Mouse (Mus musculus) embryonic stem cell, embryonic (primary cell): ENCODE results near the gene Tm7sf2.

Source experiments
- CTCF ChIA-PET, 4 experiments: fragments of 300-600 bp in 2 of 4; fragments of 350-600 bp in 2 of 4; sonication (Branson Sonifier 250); formaldehyde crosslinking; loops; one replicate each; lab custom pipeline; 2022; ENCODE audit warnings: inconsistent platforms in 2 of 4; lab: Charles Lee
- POLR2A ChIA-PET, 4 experiments: fragments of 300-600 bp in 2 of 4; fragments of 350-600 bp in 2 of 4; sonication (Branson Sonifier 250); formaldehyde crosslinking; loops; one replicate each; lab custom pipeline; 2022; ENCODE audit warnings: antibody characterized with exemption in 4 of 4, inconsistent platforms in 1 of 4; lab: Charles Lee

Tm7sf2 gene

DNA sequence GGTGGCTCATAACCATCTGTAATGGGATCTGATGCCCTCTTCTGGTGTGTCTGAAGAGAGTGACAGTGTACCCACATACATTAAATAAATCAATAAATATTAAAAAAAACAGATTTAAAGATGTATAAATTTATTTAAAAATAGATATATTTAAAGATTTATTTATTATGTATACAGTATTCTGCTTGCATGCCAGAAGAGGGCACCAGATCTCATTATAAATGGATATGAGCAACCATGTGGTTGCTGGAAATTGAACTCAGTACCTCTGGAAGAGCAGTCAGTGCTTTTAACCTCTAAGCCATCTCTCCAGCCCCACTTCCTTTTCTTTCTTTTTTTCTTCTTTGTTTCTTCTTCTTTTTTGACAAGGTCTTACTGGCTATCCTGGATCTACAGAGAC, 28.2 kb downstream of the Tm7sf2 start:
- ChIA-PET POLR2A (interaction anchor here in 1 of 4 experiments (0.7 to 47.9 kb wide), 3 partner anchors 13 to 69 kb away, joined by 3 to 1520 read pairs (median 11); partner anchors contain the start of genes AC131692.1, Cdca5, Fau and Gm28374), CTCF (interaction anchor here in 1 of 4 experiments (0.6 kb wide), 1 partner anchor 529 kb away, joined by 4 read pairs; no protein-coding TSS in a partner anchor)

DNA sequence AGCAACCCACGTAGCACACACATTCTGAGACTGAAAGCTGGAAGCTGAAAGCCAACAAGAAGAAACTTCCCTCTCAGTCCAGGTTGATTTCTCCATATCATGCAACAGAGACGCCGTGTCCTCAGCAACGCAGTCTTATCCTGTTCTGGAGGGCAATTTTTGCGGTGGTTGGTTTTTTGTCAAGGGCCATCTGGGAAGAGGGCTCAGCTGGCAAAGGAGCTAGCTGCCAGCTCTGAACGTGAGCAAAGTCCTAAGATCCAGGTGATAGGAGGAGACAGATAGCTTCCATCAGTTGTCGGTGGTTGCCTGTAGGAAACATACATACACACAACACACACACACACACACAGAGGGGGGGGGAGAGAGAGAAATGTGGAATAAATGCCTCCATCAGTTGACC, 29.8 kb downstream of the Tm7sf2 start:
- ChIA-PET CTCF (interaction anchor here (0.6 to 2.8 kb wide), 8 partner anchors 8 to 564 kb away, joined by 3 to 12 read pairs (median 4); partner anchors contain the start of gene Syvn1 (in 1 of the 4)), POLR2A (interaction anchor here (0.5 to 47.9 kb wide), 13 partner anchors 8 to 1231 kb away, joined by 3 to 1520 read pairs (median 4); partner anchors contain the start of genes Mrpl49 (in 2 of the 4), AC131692.1 (in 1 of the 4), Capn1 (in 1 of the 4) and Cdca5 (in 1 of the 4))

DNA sequence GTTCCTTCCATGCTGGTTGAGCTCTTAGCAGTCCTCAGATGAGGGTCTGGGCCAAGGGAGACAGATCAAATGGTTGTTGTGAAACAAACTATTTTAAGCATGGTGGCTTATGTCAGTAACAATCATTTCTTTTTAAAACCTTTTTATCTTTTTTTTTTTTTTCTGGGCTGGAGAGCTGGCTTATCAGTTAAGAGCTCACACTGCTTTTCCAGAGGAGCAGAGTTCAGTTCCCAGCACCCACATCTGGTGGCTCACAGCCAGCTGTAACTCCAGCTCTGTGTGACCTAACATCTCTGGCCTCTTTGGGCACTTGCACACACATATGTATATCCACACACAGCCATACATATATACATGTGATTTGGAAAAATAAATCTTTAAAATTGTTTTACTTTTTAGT, 30.5 kb downstream of the Tm7sf2 start:
- ChIA-PET POLR2A (interaction anchor here (0.6 to 47.9 kb wide), 15 partner anchors 8 to 1256 kb away, joined by 3 to 1520 read pairs (median 4); partner anchors contain the start of genes AC131692.1 (in 1 of the 4), Capn1 (in 1 of the 4), Cdca5 (in 1 of the 4) and Fau (in 1 of the 4)), CTCF (interaction anchor here (0.6 to 2.8 kb wide), 13 partner anchors 8 to 565 kb away, joined by 3 to 12 read pairs (median 4); partner anchors contain the start of gene Syvn1 (in 1 of the 4))

DNA sequence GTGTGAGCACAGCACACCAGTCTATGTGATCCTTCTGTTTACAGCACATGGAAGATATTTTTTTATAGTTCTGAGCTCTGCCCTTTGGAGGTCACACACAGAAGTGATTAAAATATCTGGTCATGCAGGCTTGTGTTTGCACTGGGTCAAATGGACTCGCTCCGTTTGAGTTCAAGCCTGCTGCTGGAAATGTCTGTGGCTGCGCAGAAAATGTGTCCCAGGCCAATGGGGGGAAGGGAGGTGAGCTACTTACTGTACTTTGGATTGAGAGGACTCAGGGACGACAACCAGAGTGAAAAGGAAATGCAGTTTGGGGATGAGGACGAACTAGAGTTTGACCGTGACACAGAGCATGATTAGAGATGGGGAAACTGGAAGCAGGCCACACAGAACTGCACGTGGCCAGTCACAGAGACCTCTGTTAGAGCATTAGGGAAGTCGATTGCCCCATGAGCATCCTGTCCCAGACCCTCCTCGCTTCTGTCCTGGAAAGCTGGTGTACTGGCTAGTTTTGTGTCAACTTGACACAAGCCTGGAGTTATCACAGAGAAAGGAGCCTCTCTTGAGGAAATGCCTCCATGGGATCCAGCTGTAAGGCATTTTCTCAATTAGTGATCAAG, 32.1 kb downstream of the Tm7sf2 start:
- POLR2A ChIA-PET: interaction anchor here in 3 of 4 experiments (0.6 to 47.9 kb wide), 13 partner anchors 10 to 171 kb away, joined by 3 to 1520 read pairs (median 4); partner anchors contain the start of genes Syvn1 (in 3 of the 3), Znhit2 (in 2 of the 3), AC131692.1 (in 1 of the 3) and Capn1 (in 1 of the 3)
- CTCF ChIA-PET: interaction anchor here in 3 of 4 experiments (0.7 to 2.8 kb wide), 4 partner anchors 20 to 249 kb away, joined by 4 to 12 read pairs (median 5); partner anchors contain the start of gene Capn1 (in 1 of the 3)

DNA sequence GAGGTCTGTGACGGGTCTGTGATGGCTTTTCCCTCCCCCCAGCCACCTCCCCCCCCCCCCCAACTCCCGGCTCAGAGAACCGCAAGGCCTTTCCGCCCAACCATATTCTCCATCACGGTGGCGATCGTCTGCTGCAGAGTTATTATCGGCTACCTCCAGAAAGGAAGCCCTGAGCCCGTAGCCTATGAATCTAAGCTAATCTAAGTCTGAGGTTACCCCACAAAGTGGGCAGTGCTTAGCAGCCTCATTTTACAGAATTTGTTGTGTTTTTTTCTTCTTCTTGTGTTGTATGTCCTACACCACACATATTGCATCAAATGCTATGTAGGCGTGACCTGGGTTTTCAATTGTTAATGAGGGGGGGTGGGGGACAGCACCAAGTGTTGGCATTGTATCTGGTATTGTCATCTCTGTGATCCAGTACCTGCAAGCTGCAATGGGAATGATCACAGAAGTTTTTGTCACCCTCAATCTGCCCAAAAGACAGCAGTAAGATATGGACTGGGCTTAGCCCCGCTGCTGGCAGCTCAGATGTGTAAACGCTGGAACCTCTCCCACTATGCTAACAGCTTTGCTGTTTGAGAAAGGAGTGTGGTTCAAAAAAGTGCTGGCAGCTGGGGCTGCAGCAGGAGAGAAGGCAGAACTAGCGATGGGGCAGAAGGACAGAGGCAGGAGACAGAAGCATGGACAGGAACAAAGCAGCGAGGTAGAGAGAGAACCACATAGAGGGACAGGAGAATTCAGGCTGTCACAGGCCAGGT, 37.5 kb downstream of the Tm7sf2 start:
- ChIA-PET POLR2A (interaction anchor here in 3 of 4 experiments (0.5 to 3.2 kb wide), 28 partner anchors 7 to 343 kb away, joined by 3 to 37 read pairs (median 6); partner anchors contain the start of genes Capn1 (in 3 of the 3), Cdca5 (in 2 of the 3), Syvn1 (in 2 of the 3) and Zfpl1 (in 2 of the 3)), CTCF (interaction anchor here in 2 of 4 experiments (0.5 to 2.2 kb wide), 9 partner anchors 12 to 365 kb away, joined by 3 to 15 read pairs (median 7); partner anchors contain the start of gene Capn1 (in 1 of the 2))

DNA sequence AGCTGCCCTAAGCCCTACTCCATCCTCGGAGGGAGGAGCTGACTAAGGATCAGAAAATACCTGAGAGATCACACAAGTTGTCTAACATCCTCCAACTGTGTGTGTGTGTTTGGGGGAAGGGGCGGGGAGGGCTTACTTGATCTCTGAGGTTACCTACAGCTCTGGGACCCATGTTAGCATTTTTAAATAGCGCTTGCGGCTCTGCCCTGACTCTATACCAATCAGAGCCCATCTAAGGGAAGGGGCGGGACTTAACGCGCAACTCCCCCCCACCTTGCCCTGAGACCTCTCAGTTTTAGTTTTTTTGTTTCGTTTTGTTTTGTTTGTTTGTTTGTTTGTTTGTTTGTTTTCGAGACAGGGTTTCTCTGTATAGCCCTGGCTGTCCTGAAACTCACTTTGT, 38.7 kb downstream of the Tm7sf2 start:
- POLR2A ChIA-PET: interaction anchor here (0.6 to 3.2 kb wide), 35 partner anchors 8 to 1239 kb away, joined by 3 to 37 read pairs (median 3); partner anchors contain the start of genes Capn1 (in 3 of the 4), Cdca5 (in 2 of the 4), Snx15 (in 2 of the 4) and Syvn1 (in 2 of the 4)

DNA sequence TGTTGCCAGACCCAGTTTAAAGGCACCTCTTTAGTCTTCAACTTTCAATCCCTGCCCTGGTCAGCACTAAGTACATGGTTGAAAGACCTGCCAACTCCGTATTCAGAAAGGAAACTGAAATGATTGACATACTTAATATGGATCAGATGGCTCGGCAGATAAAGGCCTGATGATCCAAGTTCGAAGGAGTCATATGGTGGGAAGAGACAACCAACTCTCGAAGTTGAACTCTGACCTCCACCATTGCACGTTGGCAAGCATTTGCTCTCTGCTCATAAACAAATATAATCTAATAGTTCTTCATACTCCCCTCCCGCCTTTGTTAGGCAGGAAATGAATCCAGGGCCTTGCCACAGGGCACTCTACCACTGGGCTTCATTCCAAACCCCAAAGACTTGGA, 39.2 kb downstream of the Tm7sf2 start:
- ChIA-PET CTCF (interaction anchor here (0.6 to 2.2 kb wide), 11 partner anchors 11 to 1089 kb away, joined by 3 to 7 read pairs (median 5); partner anchors contain the start of genes Snx15 (in 1 of the 4) and Syvn1 (in 1 of the 4)), POLR2A (interaction anchor here in 3 of 4 experiments (0.6 to 3.2 kb wide), 20 partner anchors 9 to 1239 kb away, joined by 3 to 37 read pairs (median 4); partner anchors contain the start of genes Capn1 (in 3 of the 3), Cdca5 (in 2 of the 3), Zfpl1 (in 2 of the 3) and Znhit2 (in 2 of the 3))

More for the DNA sequence above, 38.7 kb downstream of the Tm7sf2 start:
- CTCF ChIA-PET: interaction anchor here (0.6 to 2.2 kb wide), 16 partner anchors 11 to 1088 kb away, joined by 3 to 10 read pairs (median 5); partner anchors contain the start of genes Capn1 (in 2 of the 4), Snx15 (in 1 of the 4) and Syvn1 (in 1 of the 4)

DNA sequence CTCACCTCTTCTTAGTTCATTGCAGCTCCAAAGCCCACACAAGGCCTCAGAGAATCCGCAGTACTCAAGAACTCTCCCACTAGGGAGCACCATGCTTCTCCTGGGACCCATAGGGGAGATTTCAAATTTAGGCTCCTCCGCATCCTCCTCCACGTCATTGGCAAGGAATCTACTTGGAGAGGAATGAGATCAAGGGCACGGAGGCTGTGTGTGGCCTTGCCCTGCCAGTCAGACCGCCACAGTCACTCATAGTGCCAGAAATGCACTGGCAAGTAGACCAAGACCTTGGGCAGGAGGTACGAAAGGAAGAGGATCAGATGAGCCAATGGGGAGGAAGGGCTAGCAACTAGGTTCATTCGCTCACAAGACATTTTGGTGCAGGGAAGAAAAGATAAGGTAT, 44.2 kb downstream of the Tm7sf2 start:
- CTCF ChIA-PET: interaction anchor here in 1 of 4 experiments (1.1 kb wide), 1 partner anchor 44 kb away, joined by 3 read pairs; no protein-coding TSS in a partner anchor
- POLR2A ChIA-PET: interaction anchor here in 3 of 4 experiments (0.6 to 2.3 kb wide), 13 partner anchors 9 to 220 kb away, joined by 3 to 9 read pairs (median 3); partner anchors contain the start of genes Snx15 (in 1 of the 3), Syvn1 (in 1 of the 3) and Tm7sf2 (in 1 of the 3)

DNA sequence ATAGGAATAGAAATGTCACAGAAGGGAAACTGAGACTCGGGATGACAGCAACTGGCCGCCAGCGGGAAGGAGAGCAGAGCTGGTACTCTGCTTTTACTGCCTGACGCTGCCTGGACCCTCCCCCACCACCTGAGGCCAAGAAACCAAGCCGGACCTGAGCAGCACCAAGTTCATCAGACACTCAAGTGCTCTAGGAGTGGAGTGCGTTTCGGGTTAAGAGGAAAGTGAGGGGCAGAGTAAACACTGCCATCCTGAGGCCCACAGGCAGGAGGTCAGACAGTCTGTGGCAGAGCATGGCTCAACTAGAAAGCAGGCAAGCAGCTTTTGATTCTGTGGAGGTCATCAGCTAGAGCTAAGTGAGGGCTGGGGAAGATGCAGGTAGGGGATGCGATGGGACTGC, 45.1 kb downstream of the Tm7sf2 start:
- CTCF ChIA-PET: interaction anchor here in 3 of 4 experiments (0.5 to 1.1 kb wide), 4 partner anchors 44 to 203 kb away, joined by 3 to 5 read pairs (median 4); partner anchors contain the start of gene Gpha2 (in 1 of the 3)
- POLR2A ChIA-PET: interaction anchor here in 3 of 4 experiments (0.6 to 2.3 kb wide), 20 partner anchors 8 to 219 kb away, joined by 3 to 9 read pairs (median 4); partner anchors contain the start of genes Tm7sf2 (in 2 of the 3), Pola2 (in 1 of the 3), Snx15 (in 1 of the 3) and Syvn1 (in 1 of the 3)

DNA sequence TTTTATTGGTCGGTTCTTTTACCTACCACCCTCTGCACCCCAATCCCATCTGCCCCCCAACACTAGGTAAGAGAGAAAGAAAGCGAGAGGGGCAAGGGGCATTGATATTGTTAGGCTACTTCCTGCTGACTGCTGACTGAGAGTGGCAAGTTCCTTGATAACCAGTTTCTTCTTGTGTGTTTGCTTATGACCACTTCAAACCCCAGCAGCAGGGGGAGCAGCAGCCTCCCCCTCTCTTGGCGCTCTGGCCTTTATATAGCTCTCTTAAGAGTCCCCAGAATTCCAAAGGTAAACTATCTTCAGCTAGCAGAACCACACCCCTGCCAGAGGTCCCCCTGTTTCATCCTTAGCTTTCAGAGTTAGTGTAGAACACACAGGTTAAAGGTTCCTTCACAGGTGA, 47.9 kb downstream of the Tm7sf2 start:
- ChIA-PET POLR2A (interaction anchor here (0.6 to 4.4 kb wide), 17 partner anchors 10 to 725 kb away, joined by 3 to 37 read pairs (median 4); partner anchors contain the start of genes Cdca5 (in 2 of the 4), Pola2 (in 2 of the 4), Zfpl1 (in 2 of the 4) and Sf3b2 (in 1 of the 4)), CTCF (interaction anchor here in 2 of 4 experiments (0.6 to 2.7 kb wide), 2 partner anchors 55 to 1371 kb away, joined by 3 to 21 read pairs; partner anchors contain the start of gene Pola2 (in 1 of the 2))

DNA sequence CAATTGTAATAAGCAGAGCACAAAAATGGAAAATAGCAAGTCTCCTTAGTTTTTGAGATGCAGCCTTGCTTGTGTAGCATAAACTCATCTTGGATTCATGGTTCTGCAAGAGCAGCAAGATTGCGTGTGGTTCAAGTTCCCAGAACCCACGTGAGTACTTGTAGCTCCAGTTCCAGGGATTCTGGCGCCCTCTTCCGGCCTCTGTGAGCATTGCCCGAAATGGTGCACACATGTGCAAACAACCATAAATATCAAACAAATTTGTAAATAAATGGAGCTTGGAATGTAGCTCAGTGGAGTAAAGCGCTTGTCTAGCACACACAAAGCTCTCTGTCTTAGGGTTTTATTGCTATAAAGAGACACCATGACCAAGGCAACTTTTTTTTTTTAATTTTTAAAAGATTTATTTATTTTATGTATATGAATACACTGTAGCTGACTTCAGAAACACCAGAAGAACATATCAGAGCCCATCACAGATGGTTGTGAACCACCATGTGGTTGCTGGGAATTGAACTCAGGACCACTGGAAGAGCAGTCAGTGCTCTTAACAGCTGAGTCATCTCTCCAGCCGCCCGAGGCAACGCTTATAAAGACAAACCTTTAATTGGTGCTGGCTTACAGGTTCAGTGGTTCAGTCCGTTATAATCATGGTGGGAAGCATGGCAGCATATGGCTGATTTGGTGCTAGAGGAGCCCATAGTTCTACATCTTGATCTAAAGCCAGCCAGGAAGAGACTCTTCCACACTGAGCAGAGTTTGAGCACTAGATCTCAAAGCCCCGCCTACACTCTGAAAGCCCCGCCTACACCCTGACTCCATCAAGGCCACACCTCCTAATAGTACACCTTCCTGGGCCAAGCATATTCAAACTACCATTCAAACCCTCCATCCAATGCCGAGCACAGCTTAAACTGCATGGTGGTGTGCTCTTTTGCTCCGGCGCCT, 49.8 kb downstream of the Tm7sf2 start:
- CTCF ChIA-PET: interaction anchor here (0.5 to 2.7 kb wide), 53 partner anchors 9 to 1287 kb away, joined by 3 to 21 read pairs (median 4); partner anchors contain the start of genes Pola2 (in 3 of the 4), Cdc42ep2 (in 2 of the 4), Syvn1 (in 2 of the 4) and Men1 (in 1 of the 4)
- POLR2A ChIA-PET: interaction anchor here (0.6 to 4.7 kb wide), 104 partner anchors 9 to 457 kb away, joined by 3 to 39 read pairs (median 4); partner anchors contain the start of genes Pola2 (in 3 of the 4), Syvn1 (in 3 of the 4), Tm7sf2 (in 3 of the 4) and Arl2 (in 2 of the 4)

DNA sequence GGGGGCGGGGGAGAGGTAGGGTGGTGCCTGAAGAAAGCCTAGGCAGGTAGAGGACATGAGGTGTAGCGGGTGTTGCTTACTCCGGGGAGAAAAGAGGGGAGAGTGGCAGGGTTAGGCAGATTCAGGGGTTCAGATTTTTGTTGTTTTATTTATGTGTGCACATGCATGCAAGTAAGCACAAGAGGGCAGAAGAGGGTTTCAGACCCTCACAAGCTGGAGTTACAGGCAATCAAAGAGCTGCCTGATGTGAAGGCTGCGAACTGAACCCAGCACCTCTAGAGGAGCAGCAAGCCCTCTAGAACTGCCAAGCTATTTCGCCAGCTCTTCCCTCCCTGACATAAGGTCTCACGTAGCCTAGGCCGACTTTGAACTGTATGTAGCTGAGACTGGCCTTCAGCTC, 51.6 kb downstream of the Tm7sf2 start:
- POLR2A ChIA-PET: interaction anchor here (0.6 to 4.7 kb wide), 75 partner anchors 8 to 529 kb away, joined by 3 to 23 read pairs (median 6); partner anchors contain the start of genes Cdc42ep2 (in 3 of the 4), Pola2 (in 3 of the 4), Syvn1 (in 2 of the 4) and Tm7sf2 (in 2 of the 4)
- CTCF ChIA-PET: interaction anchor here (0.6 to 3.4 kb wide), 40 partner anchors 9 to 317 kb away, joined by 3 to 58 read pairs (median 4); partner anchors contain the start of genes Pola2 (in 3 of the 4), Cdc42ep2 (in 2 of the 4), Snx15 (in 2 of the 4) and Arl2 (in 1 of the 4)

DNA sequence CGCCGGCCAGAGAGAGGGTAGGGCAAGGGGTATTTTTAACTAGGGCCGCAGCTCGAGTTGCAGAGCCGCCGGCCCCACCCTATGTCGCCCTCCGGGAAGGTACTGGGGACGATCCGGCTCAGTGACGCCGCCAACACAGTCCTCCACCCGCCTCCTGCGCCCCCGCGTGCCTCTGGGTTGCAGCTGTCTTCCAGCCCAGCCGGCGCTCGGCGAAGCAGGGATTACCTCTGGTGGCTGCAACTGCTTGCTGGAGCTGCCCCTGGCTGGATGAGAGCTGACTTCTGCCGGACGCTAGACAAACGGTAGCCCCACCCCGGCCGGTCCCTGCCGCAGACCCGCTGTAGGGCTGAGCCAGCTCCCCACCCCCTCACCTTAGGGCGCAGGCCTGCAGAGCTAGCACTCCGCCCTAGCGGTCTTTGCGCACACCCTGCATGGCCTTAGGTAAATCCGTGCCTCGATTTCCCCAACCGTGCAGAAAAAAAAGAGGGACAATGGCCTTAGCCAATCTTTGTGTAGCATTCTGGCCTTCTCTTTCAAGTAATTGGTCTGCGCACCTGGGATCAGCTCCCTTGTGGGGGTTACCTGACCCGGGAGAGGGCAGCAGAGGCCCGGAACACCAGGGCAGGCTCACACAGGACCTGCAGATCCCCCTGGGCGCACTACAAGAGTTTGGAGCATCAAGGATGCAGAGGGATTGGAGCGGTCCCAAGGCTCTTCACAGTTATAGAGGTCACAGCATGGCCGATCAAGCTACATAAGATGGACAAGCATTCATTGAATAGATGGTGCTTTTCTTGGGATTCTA, 52.5 kb downstream of the Tm7sf2 start, which contains the start of gene Capn1:
TSS of gene Capn1 (minus strand) at position 387 of the 805 bp plus-strand sequence.
- CTCF ChIA-PET: interaction anchor here (0.5 to 3.4 kb wide), 58 partner anchors 8 to 677 kb away, joined by 3 to 58 read pairs (median 4); partner anchors contain the start of genes Pola2 (in 4 of the 4), Arl2 (in 2 of the 4), Cdc42ep2 (in 2 of the 4) and Snx15 (in 2 of the 4)
- POLR2A ChIA-PET: interaction anchor here (0.5 to 4.7 kb wide), 128 partner anchors 8 to 591 kb away, joined by 3 to 23 read pairs (median 5); partner anchors contain the start of genes Syvn1 (in 4 of the 4), Cdc42ep2 (in 3 of the 4), Pola2 (in 3 of the 4) and Tm7sf2 (in 3 of the 4)
